Mouse (Mus musculus) urinary bladder, postnatal 14 days (tissue): Measurements from ENCODE around the gene Rasgrp2.

Source experiments
- DNase-seq: peaks from one replicate; pipeline ENCODE4 v3.0.0; 2021; ENCODE audit warnings: low spot score

The Rasgrp2 gene

GRCm38 (mm10) chr19:6399285-6400095 is at the start of gene Rasgrp2:
TSS of gene Rasgrp2 (plus strand) at chr19:6399340.
- DNase-seq: peak; percentile 28

- DNase-seq: no peak
These were observed 47.6 kb upstream of the Rasgrp2 start for GRCm38 (mm10) chr19:6351431-6352106.

GRCm38 (mm10) chr19:6352107-6352505 is 47.0 kb upstream of the Rasgrp2 start:
- no peak for DNase-seq

GRCm38 (mm10) chr19:6354030-6354429 is 45.1 kb upstream of the Rasgrp2 start:
- DNase-seq: no peak

GRCm38 (mm10) chr19:6361291-6361690 is 37.8 kb upstream of the Rasgrp2 start:
- no peak for DNase-seq

GRCm38 (mm10) chr19:6363091-6363410 is 36.1 kb upstream of the Rasgrp2 start:
- DNase-seq: no peak

- peak; percentile 100 for DNase-seq
These were observed 35.5 kb upstream of the Rasgrp2 start, which contains the start of gene Sf1 for GRCm38 (mm10) chr19:6363411-6364240. TSS of gene Sf1 (plus strand) at chr19:6363690.

GRCm38 (mm10) chr19:6364317-6364725 is 34.8 kb upstream of the Rasgrp2 start:
- peak; percentile 93 for DNase-seq

GRCm38 (mm10) chr19:6364842-6365241 is 34.3 kb upstream of the Rasgrp2 start:
- no peak for DNase-seq

- no peak for DNase-seq
These were observed 29.0 kb upstream of the Rasgrp2 start for GRCm38 (mm10) chr19:6370175-6370574.

- DNase-seq: no peak
These were observed 26.7 kb upstream of the Rasgrp2 start for GRCm38 (mm10) chr19:6372433-6372832.

- peak; percentile 87 for DNase-seq
These were observed 25.4 kb upstream of the Rasgrp2 start for GRCm38 (mm10) chr19:6373539-6374400.

GRCm38 (mm10) chr19:6374571-6374970 is 24.6 kb upstream of the Rasgrp2 start:
- DNase-seq: no peak

- no peak for DNase-seq
These were observed 23.5 kb upstream of the Rasgrp2 start for GRCm38 (mm10) chr19:6375423-6376254.

GRCm38 (mm10) chr19:6376255-6376564 is 22.9 kb upstream of the Rasgrp2 start:
- DNase-seq: peak; percentile 58

GRCm38 (mm10) chr19:6376643-6377042 is 22.5 kb upstream of the Rasgrp2 start:
- no peak for DNase-seq

- DNase-seq: no peak
These were observed 21.7 kb upstream of the Rasgrp2 start for GRCm38 (mm10) chr19:6377327-6378040.

- no peak for DNase-seq
These were observed 18.6 kb upstream of the Rasgrp2 start for GRCm38 (mm10) chr19:6380411-6381166.

- no peak for DNase-seq
These were observed 17.9 kb upstream of the Rasgrp2 start for GRCm38 (mm10) chr19:6381238-6381637.
